Mouse (Mus musculus) heart, adult 2 months (tissue): ENCODE measurements around the gene Itgb2l.

Source experiments
- CTCF ChIP-seq: fragments of 200-600 bp; IDR thresholded peaks from 2 replicates; pipeline ENCODE4 v1.8.1; 2022; ENCODE audit warnings: antibody characterized with exemption, mild to moderate bottlenecking, moderate library complexity
- POLR2A ChIP-seq: fragments of 200-500 bp; IDR thresholded peaks from 2 replicates; pipeline ENCODE4 v1.6.1; 2011; ENCODE audit warnings: mild to moderate bottlenecking, low read depth, low read length, control low read depth; ENCODE audit not compliant: insufficient read depth

DNA sequence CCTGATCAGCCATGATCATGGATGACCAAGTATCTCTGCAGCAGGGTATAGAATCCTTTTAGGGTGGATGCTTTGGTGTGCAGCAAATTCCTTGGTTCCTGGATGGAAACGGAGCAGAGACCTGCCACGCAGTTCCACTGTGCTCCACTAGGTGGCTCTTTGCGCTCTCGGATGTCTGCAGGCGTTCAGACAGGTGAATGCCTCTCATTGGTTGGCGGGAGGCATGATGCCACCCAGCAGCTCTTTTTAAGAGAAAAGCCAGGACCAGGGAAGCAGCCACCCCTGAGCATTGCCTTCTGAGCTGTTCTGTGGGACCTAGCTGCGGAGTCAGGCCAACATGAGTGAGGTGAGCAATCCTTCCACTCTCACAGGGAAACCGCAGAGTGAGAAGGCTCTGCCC, 24.0 kb upstream of the Itgb2l start, which contains the start of gene Pcp4:
- no peak for TF ChIP-seq POLR2A
- TF ChIP-seq CTCF: no peak
